Mouse (Mus musculus) kidney, embryonic 14.5 days (tissue): Measurements from ENCODE around the gene Cplx3. TPM values are rescaled to one million over a fixed set of nuclear protein-coding genes. Genes with fewer than 3 reads are reported as not detected.
A peak's percentile ranks its signal among the peaks of the same experiment; 100 is the strongest.

Experiments
- ATAC-seq: fragments of 200-750 bp; cut with Nextera tagmentation; 2 replicates; pipeline ENCODE4 v1.8.0; 2017; ENCODE audit warnings: moderate number of reproducible peaks, mild to moderate bottlenecking, moderate TSS enrichment, moderate library complexity; ENCODE audit not compliant: low FRiP score, low TSS enrichment
- H3K27ac ChIP-seq: fragments of 300-500 bp; sonication (generic); 2 replicates; pipeline ENCODE4 v1.5.1; 2014; ENCODE audit warnings: low read depth, mild to moderate bottlenecking, low read length, moderate library complexity, mixed read lengths
- H3K27me3 ChIP-seq: fragments of 300-500 bp; sonication (generic); 2 replicates; pipeline ENCODE4 v1.6.1; 2014; ENCODE audit warnings: mild to moderate bottlenecking, low read length; ENCODE audit not compliant: control insufficient read depth, insufficient read depth
- H3K36me3 ChIP-seq: fragments of 300-500 bp; sonication (generic); 2 replicates; pipeline ENCODE4 v1.6.1; 2014; ENCODE audit warnings: low read length, mixed read lengths; ENCODE audit not compliant: control insufficient read depth, insufficient read depth
- H3K4me1 ChIP-seq: fragments of 300-500 bp; sonication (generic); 2 replicates; pipeline ENCODE4 v1.6.1; 2014; ENCODE audit warnings: low read length, mixed read lengths; ENCODE audit not compliant: control insufficient read depth, insufficient read depth
- H3K4me2 ChIP-seq: fragments of 300-500 bp; sonication (generic); replicated peaks from 2 replicates; pipeline ENCODE4 v1.6.1; 2014; ENCODE audit warnings: low read depth, mild to moderate bottlenecking, low read length
- H3K4me3 ChIP-seq: fragments of 300-500 bp; sonication (generic); 2 replicates; pipeline ENCODE4 v1.5.1; 2014; ENCODE audit warnings: mild to moderate bottlenecking, low read length
- H3K9ac ChIP-seq: fragments of 300-500 bp; sonication (generic); 2 replicates; pipeline ENCODE4 v1.6.1; 2014; ENCODE audit warnings: low read depth, mild to moderate bottlenecking, low read length, moderate library complexity
- H3K9me3 ChIP-seq: fragments of 300-500 bp; sonication (generic); 2 replicates; pipeline ENCODE4 v1.6.1; 2016; ENCODE audit warnings: low read length; ENCODE audit not compliant: control insufficient read depth
- WGBS: fragments of 180-500 bp; shearing (Covaris S2); extraction: QIAGEN DNeasy Blood & Tissue Kit; methylation state at CpG from one replicate; pipeline ENCODE4 v1.1.7; 2014; 5-methylcytosine and 5-hydroxymethylcytosine counted together
- polyA plus RNA-seq: library from polyadenylated mRNA; unstranded; fragments of >200 nt; fragmentation: Nextera tagmentation; extraction: Ambion mirVana; gene quantifications from 2 replicates; pipeline ENCODE4 v1.2.1, GENCODE M21; 2014

The Cplx3 gene
- polyA plus RNA-seq, 1 experiment from 2014 or later: not detected

GRCm38 (mm10) chr9:57640384-57640783 lies 34.3 kb upstream of the Cplx3 start:
- peaks cover 12% of the 10 kb centered on the region for H3K36me3 ChIP-seq
- peak overlapping the region; percentile 29 for H3K4me2 ChIP-seq
- 7% methylated on average over 15 of the region's 15 CpGs for WGBS
- no peaks in the 10 kb centered on the region for H3K27me3 ChIP-seq
- H3K4me1 ChIP-seq: peaks cover 71% of the 10 kb centered on the region
- H3K9me3 ChIP-seq: no peaks in the 10 kb centered on the region
- H3K4me3 ChIP-seq: peak overlapping the region; percentile 2; the same call in 1 of the 2 replicates
- ATAC-seq: peak; percentile 44
- peak overlapping the region; percentile 66; the same call in 1 of the 2 replicates for H3K27ac ChIP-seq
- H3K9ac ChIP-seq: peak overlapping the region; percentile 31; the same call in 1 of the 2 replicates

GRCm38 (mm10) chr9:57639661-57640328 lies 33.7 kb upstream of the Cplx3 start:
- WGBS: 74% methylated on average over 5 of the region's 5 CpGs
- ATAC-seq: no peak

GRCm38 (mm10) chr9:57638651-57639459 lies 32.8 kb upstream of the Cplx3 start:
- Histone ChIP-seq H3K27me3 (no peaks in the 10 kb centered on the region), H3K4me3 (no peak overlapping the region), H3K27ac (peak overlapping the region; percentile 76; the same call in 1 of the 2 replicates), H3K4me2 (peak overlapping the region; percentile 24; the same call in 1 of the 2 replicates), H3K36me3 (peaks cover 12% of the 10 kb centered on the region), H3K9me3 (no peaks in the 10 kb centered on the region), H3K9ac (peak overlapping the region; percentile 28; the same call in 1 of the 2 replicates), H3K4me1 (peaks cover 65% of the 10 kb centered on the region)
- 14% methylated on average over 8 of the region's 8 CpGs for WGBS
- ATAC-seq: no peak; the same call in 1 of the 2 replicates

More at GRCm38 (mm10) chr9:57639661-57640328, 33.7 kb upstream of the Cplx3 start:
- Histone ChIP-seq H3K9me3 (no peaks in the 10 kb centered on the region), H3K9ac (peak overlapping the region; percentile 28; the same call in 1 of the 2 replicates), H3K27me3 (no peaks in the 10 kb centered on the region), H3K36me3 (peaks cover 12% of the 10 kb centered on the region), H3K4me3 (peak overlapping the region; percentile 2; the same call in 1 of the 2 replicates), H3K4me2 (peak overlapping the region; percentile 29; the same call in 1 of the 2 replicates), H3K4me1 (peaks cover 71% of the 10 kb centered on the region), H3K27ac (peak overlapping the region; percentile 66; the same call in 1 of the 2 replicates)

- WGBS: 9% methylated on average over 6 of the region's 6 CpGs
- Histone ChIP-seq H3K27ac (peak overlapping the region; percentile 76), H3K9ac (peak overlapping the region; percentile 28; the same call in 1 of the 2 replicates), H3K27me3 (no peaks in the 10 kb centered on the region), H3K9me3 (no peaks in the 10 kb centered on the region), H3K4me2 (peak overlapping the region; percentile 24; the same call in 1 of the 2 replicates), H3K36me3 (peaks cover 12% of the 10 kb centered on the region), H3K4me1 (peaks cover 55% of the 10 kb centered on the region), H3K4me3 (no peak overlapping the region)
- ATAC-seq: peak; percentile 30
Observed at GRCm38 (mm10) chr9:57637741-57638322, 31.8 kb upstream of the Cplx3 start.

GRCm38 (mm10) chr9:57637272-57637671 lies 31.2 kb upstream of the Cplx3 start:
- ATAC-seq: no peak
- peak overlapping the region; percentile 76 for H3K27ac ChIP-seq

GRCm38 (mm10) chr9:57633481-57634024 lies 27.5 kb upstream of the Cplx3 start:
- Histone ChIP-seq H3K27ac (no peak overlapping the region), H3K9me3 (no peaks in the 10 kb centered on the region), H3K36me3 (peaks cover 28% of the 10 kb centered on the region), H3K27me3 (no peaks in the 10 kb centered on the region), H3K4me3 (no peak overlapping the region), H3K4me2 (no peak overlapping the region), H3K4me1 (peaks cover 15% of the 10 kb centered on the region), H3K9ac (no peak overlapping the region)
- 43% methylated on average over 4 of the region's 4 CpGs for WGBS
- ATAC-seq: no peak

More at GRCm38 (mm10) chr9:57637272-57637671, 31.2 kb upstream of the Cplx3 start:
- Histone ChIP-seq H3K4me1 (peaks cover 49% of the 10 kb centered on the region), H3K9me3 (no peaks in the 10 kb centered on the region), H3K27me3 (no peaks in the 10 kb centered on the region), H3K9ac (no peak overlapping the region), H3K36me3 (peaks cover 14% of the 10 kb centered on the region), H3K4me3 (no peak overlapping the region), H3K4me2 (peak overlapping the region; percentile 24; the same call in 1 of the 2 replicates)
- WGBS: 48% methylated on average over 3 of the region's 3 CpGs

- peak; percentile 69 for ATAC-seq
- Histone ChIP-seq H3K4me1 (no peaks in the 10 kb centered on the region), H3K9me3 (no peaks in the 10 kb centered on the region), H3K27me3 (no peaks in the 10 kb centered on the region), H3K9ac (no peak overlapping the region), H3K27ac (no peak overlapping the region), H3K4me2 (no peak overlapping the region), H3K4me3 (no peak overlapping the region), H3K36me3 (peaks cover 64% of the 10 kb centered on the region)
- WGBS: 73% methylated on average over 14 of the region's 14 CpGs
Observed at GRCm38 (mm10) chr9:57629118-57629874, 23.2 kb upstream of the Cplx3 start.

- H3K4me2 ChIP-seq: no peak overlapping the region
- no peaks in the 10 kb centered on the region for H3K27me3 ChIP-seq
- no peaks in the 10 kb centered on the region for H3K4me1 ChIP-seq
- no peak overlapping the region for H3K27ac ChIP-seq
- no peaks in the 10 kb centered on the region for H3K9me3 ChIP-seq
- peaks cover 64% of the 10 kb centered on the region for H3K36me3 ChIP-seq
- WGBS: 91% methylated on average over 12 of the region's 12 CpGs
- no peak overlapping the region for H3K4me3 ChIP-seq
- no peak overlapping the region for H3K9ac ChIP-seq
- ATAC-seq: peak; percentile 24; the same call in 1 of the 2 replicates
Observed at GRCm38 (mm10) chr9:57628717-57629116, 22.6 kb upstream of the Cplx3 start.
